Mouse (Mus musculus) heart, postnatal 0 days (tissue): ENCODE measurements around the gene Krt42. TPM values are rescaled to one million over a fixed set of nuclear protein-coding genes. Genes with fewer than 3 reads are reported as not detected.
A peak's percentile ranks its signal among the peaks of the same experiment; 100 is the strongest.

ENCODE experiments used
- ATAC-seq: fragments of 200-750 bp; cut with Nextera tagmentation; 2 replicates; pipeline ENCODE4 v1.8.0; 2017; ENCODE audit warnings: low read depth, moderate number of reproducible peaks, moderate library complexity; ENCODE audit not compliant: insufficient read depth
- DNase-seq: peaks from one replicate; pipeline ENCODE4 v3.0.0-alpha.2; 2016; ENCODE audit warnings: low spot score
- H3K27ac ChIP-seq: fragments of 300-500 bp; sonication (generic); 2 replicates; pipeline ENCODE4 v1.5.1; 2014; ENCODE audit warnings: low read depth, mild to moderate bottlenecking
- H3K27me3 ChIP-seq: fragments of 300-500 bp; sonication (generic); 2 replicates; pipeline ENCODE4 v1.6.1; 2014; ENCODE audit warnings: low read length, mixed read lengths; ENCODE audit not compliant: control insufficient read depth, insufficient read depth
- H3K36me3 ChIP-seq: fragments of 300-500 bp; sonication (generic); replicated peaks from 2 replicates; pipeline ENCODE4 v1.6.1; 2014; ENCODE audit warnings: low read length, mixed read lengths; ENCODE audit not compliant: control insufficient read depth, insufficient read depth
- H3K4me1 ChIP-seq: fragments of 300-500 bp; sonication (generic); 2 replicates; pipeline ENCODE4 v1.6.1; 2014; ENCODE audit warnings: antibody characterized with exemption; ENCODE audit not compliant: control insufficient read depth, insufficient read depth
- H3K4me2 ChIP-seq: fragments of 300-500 bp; sonication (generic); 2 replicates; pipeline ENCODE4 v1.6.1; 2014; ENCODE audit warnings: low read depth, mild to moderate bottlenecking, low read length, moderate library complexity
- H3K4me3 ChIP-seq: fragments of 300-500 bp; sonication (generic); 2 replicates; pipeline ENCODE4 v1.5.1; 2014; ENCODE audit warnings: low read depth, low read length
- H3K9ac ChIP-seq: fragments of 300-500 bp; sonication (generic); replicated peaks from 2 replicates; pipeline ENCODE4 v1.6.1; 2014; ENCODE audit warnings: low read depth, low read length, mixed read lengths
- H3K9me3 ChIP-seq: fragments of 300-500 bp; sonication (generic); replicated peaks from 2 replicates; pipeline ENCODE4 v1.6.1; 2016; ENCODE audit warnings: low read length; ENCODE audit not compliant: control insufficient read depth
- CTCF ChIP-seq: IDR thresholded peaks from 2 replicates; pipeline ENCODE4 v1.5.1; 2016; ENCODE audit warnings: antibody characterized with exemption, control low read depth, low read depth
- EP300 ChIP-seq: IDR thresholded peaks from 2 replicates; pipeline ENCODE4 v1.6.1; 2016; ENCODE audit warnings: antibody characterized with exemption, low read depth
- WGBS: fragments of 180-500 bp; shearing (Covaris S2); extraction: QIAGEN DNeasy Blood & Tissue Kit; methylation state at CpG from one replicate; pipeline ENCODE4 v1.1.7; 2014; 5-methylcytosine and 5-hydroxymethylcytosine counted together
- polyA plus RNA-seq: library from polyadenylated mRNA; unstranded; fragments of >200 nt; fragmentation: Nextera tagmentation; extraction: Ambion mirVana; gene quantifications from 2 replicates; pipeline ENCODE4 v1.2.1, GENCODE M21; 2015
- total RNA-seq: library from RNA; depleted of rRNA; stranded (reverse); fragments of >200 nt; gene quantifications from 2 replicates; pipeline ENCODE4 v1.2.3, GENCODE M21; 2014; ENCODE audit warnings: low replicate concordance

Gene Krt42
- total and polyA plus RNA-seq, 2 experiments from 2014 or later = not detected

DNA sequence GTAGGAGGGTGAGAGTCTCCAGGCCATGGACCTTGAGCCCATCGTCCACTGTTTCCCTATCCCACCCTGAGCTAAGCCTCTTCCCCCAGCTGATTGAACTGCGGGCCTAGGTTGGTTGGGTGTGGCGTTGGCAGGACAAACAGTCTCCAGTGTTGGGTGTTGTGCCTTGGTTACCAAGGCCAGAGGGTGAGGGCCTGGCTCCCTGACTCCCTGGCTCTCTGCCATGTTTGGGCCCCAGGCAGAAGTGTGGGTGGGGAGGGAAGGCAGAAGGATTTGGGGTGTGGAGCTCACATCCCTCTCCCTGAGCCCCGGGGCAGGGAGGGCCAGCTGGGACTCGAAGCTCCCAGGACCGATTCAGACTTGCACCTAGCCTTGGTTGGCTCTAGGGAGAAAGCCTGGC is 19.3 kb upstream of the Krt42 start:
- ATAC-seq = no peak
- Histone ChIP-seq H3K4me1 (no peaks in the 10 kb centered on the region), H3K27me3 (no peaks in the 10 kb centered on the region), H3K4me2 (no peak overlapping the region), H3K4me3 (no peak overlapping the region), H3K9ac (no peak overlapping the region), H3K27ac (no peak overlapping the region), H3K9me3 (no peaks in the 10 kb centered on the region), H3K36me3 (no peaks in the 10 kb centered on the region)
- 71% methylated on average over 6 of the region's 6 CpGs for WGBS
- TF ChIP-seq EP300 (no peak), CTCF (no peak)
- no peak for DNase-seq

DNA sequence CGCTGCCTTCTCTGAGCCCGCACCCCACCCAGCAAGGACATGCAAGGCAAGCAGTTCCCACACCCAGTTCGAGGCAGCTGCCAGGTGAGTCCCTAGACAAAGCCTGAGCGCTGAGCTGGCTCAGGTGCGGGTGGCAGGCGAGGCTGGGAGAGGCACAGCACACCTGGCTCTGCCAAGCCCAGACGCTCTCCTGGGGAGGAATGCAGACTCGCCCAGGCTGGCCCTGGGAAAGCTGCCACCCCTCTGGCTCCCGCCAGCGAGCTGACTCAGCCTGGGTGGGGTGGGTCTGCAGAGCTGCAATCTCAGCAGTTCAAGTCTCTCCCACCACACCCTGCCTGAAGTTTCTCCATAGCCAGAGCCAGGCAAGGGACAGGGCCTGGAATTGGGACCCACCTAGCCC is 17.4 kb upstream of the Krt42 start:
- Histone ChIP-seq H3K4me1 (no peaks in the 10 kb centered on the region), H3K27ac (no peak overlapping the region), H3K36me3 (no peaks in the 10 kb centered on the region), H3K4me3 (no peak overlapping the region), H3K27me3 (no peaks in the 10 kb centered on the region), H3K9me3 (no peaks in the 10 kb centered on the region), H3K4me2 (no peak overlapping the region), H3K9ac (no peak overlapping the region)
- ATAC-seq = no peak
- DNase-seq = peak; percentile 15
- TF ChIP-seq EP300 (no peak), CTCF (no peak)
- WGBS = 49% methylated on average over 10 of the region's 10 CpGs

DNA sequence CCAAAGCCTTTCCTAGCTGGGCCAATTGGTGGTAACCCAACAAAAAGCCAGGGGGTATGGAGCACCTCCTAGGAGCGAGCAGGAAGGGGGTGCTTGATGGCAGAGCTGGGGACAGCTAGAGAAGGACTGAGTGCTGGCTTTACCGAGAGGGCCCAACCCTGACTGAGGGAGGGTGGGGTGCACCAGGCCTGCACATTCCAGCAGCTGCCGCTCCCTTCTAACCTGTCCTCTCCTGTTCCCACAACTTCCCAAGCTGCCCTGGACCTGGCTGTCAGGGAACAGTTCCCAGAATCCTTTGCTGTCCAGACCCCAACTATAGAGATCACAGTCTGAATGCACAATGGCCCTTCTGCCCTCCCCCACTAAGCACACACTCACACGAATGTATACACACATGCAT is 15.3 kb upstream of the Krt42 start:
- Histone ChIP-seq H3K27me3 (no peaks in the 10 kb centered on the region), H3K9me3 (no peaks in the 10 kb centered on the region), H3K9ac (no peak overlapping the region), H3K4me3 (no peak overlapping the region), H3K27ac (no peak overlapping the region), H3K4me2 (no peak overlapping the region), H3K36me3 (no peaks in the 10 kb centered on the region), H3K4me1 (no peaks in the 10 kb centered on the region)
- DNase-seq (no peak), ATAC-seq (no peak)
- TF ChIP-seq EP300 (no peak), CTCF (no peak)
- 76% methylated on average over 4 of the region's 4 CpGs for WGBS

- TF ChIP-seq EP300 (no peak), CTCF (peak; percentile 84)
- peak; percentile 49; the same call in 1 of the 2 replicates for ATAC-seq
- Histone ChIP-seq H3K4me1 (no peaks in the 10 kb centered on the region), H3K9me3 (no peaks in the 10 kb centered on the region), H3K27me3 (no peaks in the 10 kb centered on the region), H3K9ac (no peak overlapping the region), H3K4me3 (no peak overlapping the region), H3K4me2 (no peak overlapping the region), H3K36me3 (no peaks in the 10 kb centered on the region), H3K27ac (no peak overlapping the region)
- DNase-seq = peak; percentile 27
- 25% methylated on average over 10 of the region's 10 CpGs for WGBS
These were observed 12.9 kb upstream of the Krt42 start for GRCm38 (mm10) chr11:100282549-100282948.

DNA sequence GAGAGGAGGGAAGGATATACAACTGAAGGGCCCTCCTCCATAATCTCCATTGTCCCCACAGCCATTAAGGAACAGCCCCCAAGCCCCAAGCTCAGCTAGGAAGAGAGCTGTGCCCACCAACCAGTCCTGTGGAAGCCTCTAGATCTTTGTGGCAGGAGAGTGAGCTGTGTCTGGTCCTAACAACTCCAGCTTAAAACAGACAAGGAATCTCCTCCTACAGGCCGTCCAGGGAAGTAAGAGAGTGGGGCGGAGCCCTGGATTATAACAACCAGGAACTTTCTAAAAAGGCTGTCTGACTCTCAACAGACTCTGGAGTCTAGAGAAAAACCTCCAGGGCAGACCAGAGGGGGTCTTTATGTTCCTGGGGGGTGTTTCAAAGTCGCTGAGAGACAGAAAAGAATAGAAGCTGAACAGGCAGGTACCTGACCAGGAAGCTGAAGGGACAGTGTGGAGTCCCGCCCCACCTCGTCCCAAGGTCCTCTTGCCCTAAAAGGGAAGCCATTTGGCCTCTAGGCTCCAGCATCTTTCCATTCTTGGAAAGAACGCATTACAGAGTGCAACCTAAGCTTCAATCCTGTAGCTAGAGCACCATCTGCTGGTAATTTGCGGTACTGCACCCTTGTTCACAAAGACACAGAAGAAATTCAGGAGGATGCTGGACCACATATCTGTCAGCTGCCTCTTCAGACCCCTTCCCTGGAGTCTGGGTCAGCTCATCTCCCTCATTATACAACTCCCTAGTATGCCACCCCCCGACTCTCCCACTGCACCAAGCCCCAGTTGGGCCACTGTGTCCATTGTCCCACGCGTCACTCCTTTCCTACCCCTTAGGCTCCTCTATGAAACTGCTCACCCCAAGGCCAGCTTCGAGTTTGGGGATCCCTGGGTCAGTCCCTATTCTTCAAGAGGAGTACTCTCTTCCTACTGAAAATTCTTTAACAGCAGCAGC is 12.2 kb upstream of the Krt42 start:
- Histone ChIP-seq H3K27me3 (no peaks in the 10 kb centered on the region), H3K27ac (no peak overlapping the region), H3K4me3 (no peak overlapping the region), H3K36me3 (no peaks in the 10 kb centered on the region), H3K4me2 (no peak overlapping the region), H3K9ac (no peak overlapping the region), H3K4me1 (no peaks in the 10 kb centered on the region), H3K9me3 (no peaks in the 10 kb centered on the region)
- TF ChIP-seq EP300 = no peak
- TF ChIP-seq CTCF = peak; percentile 99
- ATAC-seq (peak; percentile 45; the same call in 1 of the 2 replicates), DNase-seq (peak; percentile 57)
- 19% methylated on average over 11 of the region's 11 CpGs for WGBS

DNA sequence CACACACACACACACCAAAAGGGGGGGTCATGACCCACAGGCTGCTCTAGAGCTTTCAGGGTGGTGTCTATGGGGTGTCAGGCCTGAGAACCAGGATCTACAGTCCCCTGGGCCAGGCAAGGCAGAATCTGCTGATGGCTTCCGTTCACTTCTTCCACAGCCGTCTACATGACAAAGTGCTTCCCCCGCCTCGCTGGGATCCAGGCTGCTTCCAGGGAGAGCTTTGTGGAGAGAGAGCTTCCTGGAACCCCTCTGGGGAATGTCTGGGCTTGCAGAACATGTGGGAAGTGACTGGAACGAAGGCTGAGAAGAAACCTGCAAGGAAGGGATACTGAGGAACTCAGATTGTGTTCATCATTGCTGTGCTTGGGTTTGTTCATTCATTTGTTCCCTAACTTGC is 9.1 kb upstream of the Krt42 start:
- Histone ChIP-seq H3K27ac (no peak overlapping the region), H3K4me2 (no peak overlapping the region), H3K36me3 (no peaks in the 10 kb centered on the region), H3K4me1 (no peaks in the 10 kb centered on the region), H3K27me3 (no peaks in the 10 kb centered on the region), H3K9me3 (no peaks in the 10 kb centered on the region), H3K4me3 (no peak overlapping the region), H3K9ac (no peak overlapping the region)
- TF ChIP-seq EP300 (no peak), CTCF (no peak)
- 39% methylated on average over 5 of the region's 5 CpGs for WGBS
- no peak for ATAC-seq
- no peak for DNase-seq
